Mouse (Mus musculus) embryonic facial prominence, embryonic 15.5 days (tissue): ENCODE results near the gene Ptges2. TPM values are rescaled to one million over a fixed set of nuclear protein-coding genes. Genes with fewer than 3 reads are reported as not detected.
"Not testable (repeated sequence)": the region's sequence is repeated elsewhere in the genome, so short reads cannot be mapped to it uniquely, and the experiment has no call there.

Source experiments
- ATAC-seq: fragments of 200-750 bp; cut with Nextera tagmentation; 2 replicates; pipeline ENCODE4 v1.8.0; 2017; ENCODE audit warnings: low read depth, moderate TSS enrichment; ENCODE audit not compliant: insufficient number of reproducible peaks, low FRiP score, low TSS enrichment
- H3K27ac ChIP-seq: fragments of 300-500 bp; sonication (generic); replicated peaks from 2 replicates; pipeline ENCODE4 v1.5.1; 2015; ENCODE audit warnings: mild to moderate bottlenecking, inconsistent platforms
- H3K27me3 ChIP-seq: fragments of 300-500 bp; sonication (generic); 2 replicates; pipeline ENCODE4 v1.6.1; 2015; ENCODE audit warnings: inconsistent platforms
- H3K36me3 ChIP-seq: fragments of 300-500 bp; sonication (generic); 2 replicates; pipeline ENCODE4 v1.6.1; 2015; ENCODE audit warnings: mild to moderate bottlenecking, inconsistent platforms
- H3K4me1 ChIP-seq: fragments of 300-500 bp; sonication (generic); 2 replicates; pipeline ENCODE4 v1.6.1; 2015; ENCODE audit warnings: inconsistent platforms
- H3K4me2 ChIP-seq: fragments of 300-500 bp; sonication (generic); replicated peaks from 2 replicates; pipeline ENCODE4 v1.6.1; 2015; ENCODE audit warnings: mild to moderate bottlenecking, inconsistent platforms
- H3K4me3 ChIP-seq: fragments of 300-500 bp; sonication (generic); replicated peaks from 2 replicates; pipeline ENCODE4 v1.5.1; 2015; ENCODE audit warnings: mild to moderate bottlenecking, inconsistent platforms
- H3K9ac ChIP-seq: fragments of 300-500 bp; sonication (generic); 2 replicates; pipeline ENCODE4 v1.6.1; 2015; ENCODE audit warnings: inconsistent platforms
- H3K9me3 ChIP-seq: fragments of 300-500 bp; sonication (generic); replicated peaks from 2 replicates; pipeline ENCODE4 v1.6.1; 2016; ENCODE audit warnings: inconsistent platforms
- WGBS: fragments of 180-500 bp; shearing (Covaris S2); methylation state at CpG from one replicate; pipeline ENCODE4 v1.1.7; 2015; 5-methylcytosine and 5-hydroxymethylcytosine counted together
- polyA plus RNA-seq: library from polyadenylated mRNA; unstranded; fragments of >200 nt; fragmentation: Nextera tagmentation; extraction: Ambion mirVana; gene quantifications from 2 replicates; pipeline ENCODE4 v1.2.1, GENCODE M21; 2015

Gene Ptges2
- polyA plus RNA-seq, 1 experiment from 2014 or later, result 29.8 TPM

GRCm38 (mm10) chr2:32356216-32356615 is 39.5 kb upstream of the Ptges2 start:
- H3K4me1 ChIP-seq, result peaks cover 29% of the 10 kb centered on the region
- H3K36me3 ChIP-seq, result no peaks in the 10 kb centered on the region
- no peaks in the 10 kb centered on the region for H3K27me3 ChIP-seq
- H3K4me3 ChIP-seq, result no peak overlapping the region
- H3K4me2 ChIP-seq, result no peak overlapping the region
- 67% methylated on average over 10 of the region's 10 CpGs for WGBS
- no peak for ATAC-seq
- no peak overlapping the region for H3K27ac ChIP-seq
- H3K9me3 ChIP-seq, result no peaks in the 10 kb centered on the region
- no peak overlapping the region for H3K9ac ChIP-seq

GRCm38 (mm10) chr2:32357710-32358109 is 38.0 kb upstream of the Ptges2 start:
- H3K27me3 ChIP-seq, result no peaks in the 10 kb centered on the region
- no peak overlapping the region for H3K4me3 ChIP-seq
- H3K27ac ChIP-seq, result no peak overlapping the region
- 61% methylated on average over 3 of the region's 3 CpGs for WGBS
- no peak for ATAC-seq
- H3K9me3 ChIP-seq, result no peaks in the 10 kb centered on the region
- no peaks in the 10 kb centered on the region for H3K36me3 ChIP-seq
- peaks cover 23% of the 10 kb centered on the region for H3K4me1 ChIP-seq
- H3K9ac ChIP-seq, result no peak overlapping the region
- no peak overlapping the region for H3K4me2 ChIP-seq

GRCm38 (mm10) chr2:32358381-32358780 is 37.3 kb upstream of the Ptges2 start:
- ATAC-seq, result no peak

GRCm38 (mm10) chr2:32360741-32361140 is 35.0 kb upstream of the Ptges2 start:
- WGBS, result 4% methylated on average over 14 of the region's 14 CpGs
- peak overlapping the region; percentile 44 for H3K4me3 ChIP-seq
- ATAC-seq, result no peak

More at GRCm38 (mm10) chr2:32358381-32358780, 37.3 kb upstream of the Ptges2 start:
- no peaks in the 10 kb centered on the region for H3K27me3 ChIP-seq
- no peaks in the 10 kb centered on the region for H3K36me3 ChIP-seq
- no peak overlapping the region for H3K9ac ChIP-seq
- H3K9me3 ChIP-seq, result no peaks in the 10 kb centered on the region
- H3K27ac ChIP-seq, result no peak overlapping the region
- H3K4me2 ChIP-seq, result no peak overlapping the region
- H3K4me3 ChIP-seq, result no peak overlapping the region
- H3K4me1 ChIP-seq, result peaks cover 18% of the 10 kb centered on the region
- 68% methylated on average over 10 of the region's 10 CpGs for WGBS

GRCm38 (mm10) chr2:32361437-32361836 is 34.3 kb upstream of the Ptges2 start:
- 0 out of 2 replicates have a peak, but pooled peaks have one; percentile 34 for ATAC-seq
- peaks cover 10% of the 10 kb centered on the region for H3K36me3 ChIP-seq
- H3K4me1 ChIP-seq, result peaks cover 27% of the 10 kb centered on the region
- H3K9ac ChIP-seq, result no peak overlapping the region
- H3K27me3 ChIP-seq, result no peaks in the 10 kb centered on the region
- H3K4me3 ChIP-seq, result peak overlapping the region; percentile 44
- no peak overlapping the region for H3K27ac ChIP-seq
- H3K4me2 ChIP-seq, result peak overlapping the region; percentile 83
- WGBS, result 1% methylated on average over 24 of the region's 24 CpGs
- H3K9me3 ChIP-seq, result no peaks in the 10 kb centered on the region

More at GRCm38 (mm10) chr2:32360741-32361140, 35.0 kb upstream of the Ptges2 start:
- peaks cover 3% of the 10 kb centered on the region; the same call in 1 of the 2 replicates for H3K36me3 ChIP-seq
- peak overlapping the region; percentile 83 for H3K4me2 ChIP-seq
- H3K9ac ChIP-seq, result no peak overlapping the region
- H3K4me1 ChIP-seq, result peaks cover 27% of the 10 kb centered on the region
- H3K27me3 ChIP-seq, result no peaks in the 10 kb centered on the region
- 0 out of 2 replicates have a peak overlapping the region, but pooled peaks have one; percentile 28 for H3K27ac ChIP-seq
- H3K9me3 ChIP-seq, result no peaks in the 10 kb centered on the region

- 28% methylated on average over 5 of the region's 5 CpGs for WGBS
- H3K9me3 ChIP-seq, result not testable (repeated sequence)
Observed at GRCm38 (mm10) chr2:32362274-32362673, 33.4 kb upstream of the Ptges2 start.

GRCm38 (mm10) chr2:32362817-32363340 is 32.8 kb upstream of the Ptges2 start:
- Histone ChIP-seq H3K27me3 (no peaks in the 10 kb centered on the region), H3K4me3 (peak overlapping the region; percentile 72), H3K36me3 (peaks cover 24% of the 10 kb centered on the region), H3K9me3 (no peaks in the 10 kb centered on the region), H3K4me1 (peaks cover 27% of the 10 kb centered on the region), H3K4me2 (peak overlapping the region; percentile 79), H3K27ac (peak overlapping the region; percentile 96), H3K9ac (peak overlapping the region; percentile 77)
- under 1% methylated on average over 53 of the region's 53 CpGs for WGBS
- ATAC-seq, result peak; percentile 81

More at GRCm38 (mm10) chr2:32362274-32362673, 33.4 kb upstream of the Ptges2 start:
- peak overlapping the region; percentile 79 for H3K4me2 ChIP-seq
- ATAC-seq, H3K27me3 ChIP-seq: not testable (repeated sequence)
- H3K27ac ChIP-seq, result peak overlapping the region; percentile 96; the same call in 1 of the 2 replicates
- H3K36me3 ChIP-seq, result peaks cover 18% of the 10 kb centered on the region
- H3K9ac ChIP-seq, result peak overlapping the region; percentile 77
- H3K4me1 ChIP-seq, result peaks cover 27% of the 10 kb centered on the region
- H3K4me3 ChIP-seq, result peak overlapping the region; percentile 72

GRCm38 (mm10) chr2:32363376-32364106 is 32.2 kb upstream of the Ptges2 start:
- Histone ChIP-seq H3K9me3 (no peaks in the 10 kb centered on the region), H3K4me1 (peaks cover 27% of the 10 kb centered on the region), H3K36me3 (peaks cover 27% of the 10 kb centered on the region), H3K4me2 (peak overlapping the region; percentile 79), H3K4me3 (peak overlapping the region; percentile 72), H3K27ac (peak overlapping the region; percentile 96), H3K27me3 (no peaks in the 10 kb centered on the region), H3K9ac (peak overlapping the region; percentile 77)
- WGBS, result 5% methylated on average over 19 of the region's 19 CpGs
- ATAC-seq, result no peak

- no peak for ATAC-seq
- no peak overlapping the region for H3K27ac ChIP-seq
- peak overlapping the region; percentile 72 for H3K4me3 ChIP-seq
- H3K4me2 ChIP-seq, result peak overlapping the region; percentile 79
- H3K9me3 ChIP-seq, result no peaks in the 10 kb centered on the region
- H3K36me3 ChIP-seq, result peaks cover 30% of the 10 kb centered on the region
- peaks cover 27% of the 10 kb centered on the region for H3K4me1 ChIP-seq
- H3K9ac ChIP-seq, result peak overlapping the region; percentile 77; the same call in 1 of the 2 replicates
- WGBS, result 86% methylated on average over 8 of the region's 8 CpGs
- no peaks in the 10 kb centered on the region for H3K27me3 ChIP-seq
Observed at GRCm38 (mm10) chr2:32364121-32364520, 31.6 kb upstream of the Ptges2 start.

- 95% methylated on average over 5 of the region's 5 CpGs for WGBS
- peaks cover 61% of the 10 kb centered on the region for H3K36me3 ChIP-seq
- H3K4me2 ChIP-seq, result no peak overlapping the region
- H3K4me3 ChIP-seq, result no peak overlapping the region
- peaks cover 11% of the 10 kb centered on the region for H3K4me1 ChIP-seq
- no peak for ATAC-seq
- no peaks in the 10 kb centered on the region for H3K9me3 ChIP-seq
- H3K27me3 ChIP-seq, result no peaks in the 10 kb centered on the region
- no peak overlapping the region for H3K9ac ChIP-seq
- H3K27ac ChIP-seq, result no peak overlapping the region
Observed at GRCm38 (mm10) chr2:32367315-32367714, 28.4 kb upstream of the Ptges2 start.

GRCm38 (mm10) chr2:32374191-32374590 is 21.5 kb upstream of the Ptges2 start:
- Histone ChIP-seq H3K9ac (no peak overlapping the region), H3K27me3 (no peaks in the 10 kb centered on the region), H3K36me3 (peaks cover 90% of the 10 kb centered on the region), H3K4me3 (no peak overlapping the region), H3K9me3 (no peaks in the 10 kb centered on the region), H3K4me2 (no peak overlapping the region), H3K27ac (no peak overlapping the region), H3K4me1 (no peaks in the 10 kb centered on the region)
- WGBS, result 81% methylated on average over 10 of the region's 10 CpGs
- ATAC-seq, result no peak
